Mouse (Mus musculus) liver, embryonic 14.5 days (tissue): ENCODE results near the gene Gpr37l1. TPM values are rescaled to one million over a fixed set of nuclear protein-coding genes. Genes with fewer than 3 reads are reported as not detected.
A peak's percentile ranks its signal among the peaks of the same experiment; 100 is the strongest.

Experiments used
- ATAC-seq: fragments of 200-750 bp; cut with Nextera tagmentation; 2 replicates; pipeline ENCODE4 v1.8.0; 2017; ENCODE audit warnings: moderate number of reproducible peaks, mild to moderate bottlenecking, moderate library complexity; ENCODE audit not compliant: insufficient read depth
- DNase-seq, 3 experiments: peaks; one replicate each; pipeline ENCODE4 v3.0.0-alpha.2; 2012 to 2013; ENCODE audit warnings: low read depth in 3 of 3, low spot score in 3 of 3
- H3K27ac ChIP-seq: fragments of 300-500 bp; sonication (generic); 2 replicates; pipeline ENCODE4 v1.5.1; 2014; ENCODE audit warnings: moderate library complexity, mild to moderate bottlenecking, control low read depth, inconsistent platforms
- H3K27me3 ChIP-seq: fragments of 300-500 bp; sonication (generic); 2 replicates; pipeline ENCODE4 v1.6.1; 2014; ENCODE audit warnings: mild to moderate bottlenecking, low read length, moderate library complexity; ENCODE audit not compliant: control insufficient read depth, insufficient read depth
- H3K36me3 ChIP-seq: fragments of 300-500 bp; sonication (generic); replicated peaks from 2 replicates; pipeline ENCODE4 v1.6.1; 2014; ENCODE audit warnings: low read depth; ENCODE audit not compliant: control insufficient read depth, insufficient read depth
- H3K4me1 ChIP-seq, 2 experiments: fragments of 200-500 bp in 1 of 2; fragments of 300-500 bp in 1 of 2; sonication (generic) in 1 of 2; replicated peaks; 2 replicates each; pipeline ENCODE4 v1.6.1; 2012 to 2014; ENCODE audit warnings: antibody characterized with exemption in 1 of 2, inconsistent platforms in 1 of 2, low read length in 1 of 2; ENCODE audit not compliant: control insufficient read depth in 2 of 2, insufficient read depth in 2 of 2
- H3K4me2 ChIP-seq: fragments of 300-500 bp; sonication (generic); 2 replicates; pipeline ENCODE4 v1.6.1; 2014; ENCODE audit warnings: low read depth, mild to moderate bottlenecking, control low read depth, moderate library complexity
- H3K4me3 ChIP-seq, 2 experiments: fragments of 200-500 bp in 1 of 2; fragments of 300-500 bp in 1 of 2; sonication (generic) in 1 of 2; 2 replicates each; pipeline ENCODE4 v1.5.1; 2012 to 2014; ENCODE audit warnings: low read depth in 2 of 2, low read length in 2 of 2, mild to moderate bottlenecking in 2 of 2, control low read depth in 1 of 2, inconsistent platforms in 1 of 2, moderate library complexity in 1 of 2; ENCODE audit not compliant: insufficient read depth in 1 of 2
- H3K9ac ChIP-seq: fragments of 300-500 bp; sonication (generic); replicated peaks from 2 replicates; pipeline ENCODE4 v1.6.1; 2014; ENCODE audit warnings: mild to moderate bottlenecking, control low read depth, moderate library complexity
- H3K9me3 ChIP-seq: fragments of 300-500 bp; sonication (generic); 2 replicates; pipeline ENCODE4 v1.6.1; 2016; ENCODE audit warnings: low read length, mixed read lengths; ENCODE audit not compliant: control insufficient read depth
- CTCF ChIP-seq: IDR thresholded peaks from 2 replicates; pipeline ENCODE4 v1.5.1; 2016; ENCODE audit warnings: antibody characterized with exemption, low read depth, control low read depth
- EP300 ChIP-seq: IDR thresholded peaks from 2 replicates; pipeline ENCODE4 v1.6.1; 2016; ENCODE audit warnings: antibody characterized with exemption, low read depth
- WGBS: fragments of 180-500 bp; shearing (Covaris S2); extraction: QIAGEN DNeasy Blood & Tissue Kit; methylation state at CpG from one replicate; pipeline ENCODE4 v1.1.7; 2014; ENCODE audit not compliant: insufficient replicate concordance; 5-methylcytosine and 5-hydroxymethylcytosine counted together
- polyA plus RNA-seq, 2 experiments: library from polyadenylated mRNA; depleted of rRNA in 1 of 2; stranded (reverse) in 1 of 2; unstranded in 1 of 2; fragments of >200 nt; fragmentation: Nextera tagmentation in 1 of 2; extraction: Ambion mirVana in 1 of 2; gene quantifications; 2 replicates each; pipeline versions ENCODE4 v1.2.1 to v1.2.3; 2012 to 2014

The Gpr37l1 gene
- polyA plus RNA-seq, 2 experiments, result 0.01 TPM; not detected in 1

- Histone ChIP-seq H3K4me2 (no peak overlapping the region), H3K4me3 (no peak overlapping the region), H3K36me3 (no peaks in the 10 kb centered on the region; the same call in 1 of the 2 replicates), H3K27me3 (no peaks in the 10 kb centered on the region), H3K4me1 (peaks cover 3 to 7% of the 10 kb centered on the region in 2 experiments; a peak in 3 of 4 replicates), H3K9me3 (no peaks in the 10 kb centered on the region), H3K9ac (no peak overlapping the region), H3K27ac (no peak overlapping the region)
- TF ChIP-seq CTCF (no peak), EP300 (no peak)
- ATAC-seq, result no peak
- 72% methylated on average over 2 of the region's 2 CpGs for WGBS
- DNase-seq, result no peak
These were observed 23.5 kb downstream of the Gpr37l1 start for GRCm38 (mm10) chr1:135143940-135144339.

- Histone ChIP-seq H3K4me3 (no peak overlapping the region), H3K36me3 (no peaks in the 10 kb centered on the region; the same call in 1 of the 2 replicates), H3K4me2 (no peak overlapping the region), H3K4me1 (peaks cover 3 to 5% of the 10 kb centered on the region in 2 experiments; a peak in 3 of 4 replicates), H3K9ac (no peak overlapping the region), H3K27ac (no peak overlapping the region), H3K27me3 (no peaks in the 10 kb centered on the region), H3K9me3 (no peaks in the 10 kb centered on the region)
- ATAC-seq (no peak), DNase-seq (no peak)
- TF ChIP-seq EP300, result no peak
- TF ChIP-seq CTCF, result no peak
- 60% methylated on average over 2 of the region's 2 CpGs for WGBS
These were observed 25.0 kb downstream of the Gpr37l1 start for GRCm38 (mm10) chr1:135142452-135142851.

GRCm38 (mm10) chr1:135139906-135140305, 27.6 kb downstream of the Gpr37l1 start:
- TF ChIP-seq CTCF (no peak), EP300 (no peak)
- Histone ChIP-seq H3K27ac (no peak overlapping the region), H3K9ac (no peak overlapping the region), H3K27me3 (no peaks in the 10 kb centered on the region), H3K4me2 (no peak overlapping the region), H3K36me3 (no peaks in the 10 kb centered on the region; the same call in none of the 2 replicates), H3K4me1 (no peaks in the 10 kb centered on the region), H3K4me3 (no peak overlapping the region), H3K9me3 (no peaks in the 10 kb centered on the region)
- WGBS, result 60% methylated on average over 2 of the region's 2 CpGs
- DNase-seq (no peak), ATAC-seq (no peak)

- Histone ChIP-seq H3K4me1 (peaks cover 18 to 23% of the 10 kb centered on the region in 2 experiments), H3K9me3 (no peaks in the 10 kb centered on the region), H3K9ac (no peak overlapping the region), H3K27ac (no peak overlapping the region), H3K4me3 (no peak overlapping the region), H3K4me2 (no peak overlapping the region), H3K27me3 (no peaks in the 10 kb centered on the region), H3K36me3 (no peaks in the 10 kb centered on the region; the same call in 1 of the 2 replicates)
- WGBS, result 10% methylated on average over 1 of the region's 1 CpGs
- no peak for ATAC-seq
- peak; percentile 99 for TF ChIP-seq CTCF
- no peak for TF ChIP-seq EP300
- DNase-seq, result peak; percentile 63 to 69 (median 63)
These were observed 31.0 kb downstream of the Gpr37l1 start for GRCm38 (mm10) chr1:135136500-135136899.

GRCm38 (mm10) chr1:135135111-135135787, 32.2 kb downstream of the Gpr37l1 start:
- Histone ChIP-seq H3K4me1 (peaks cover 26 to 33% of the 10 kb centered on the region in 2 experiments), H3K36me3 (no peaks in the 10 kb centered on the region; the same call in 1 of the 2 replicates), H3K4me2 (no peak overlapping the region; the same call in 1 of the 2 replicates), H3K9ac (no peak overlapping the region), H3K9me3 (no peaks in the 10 kb centered on the region), H3K27ac (no peak overlapping the region), H3K27me3 (no peaks in the 10 kb centered on the region), H3K4me3 (no peak overlapping the region)
- ATAC-seq (no peak), DNase-seq (no peak)
- TF ChIP-seq EP300 (no peak), CTCF (no peak)
- 47% methylated on average over 8 of the region's 8 CpGs for WGBS
